Mouse (Mus musculus): Measurements from ENCODE around the gene Dnah8. TPM values are rescaled to one million over a fixed set of nuclear protein-coding genes. Genes with fewer than 3 reads are reported as not detected.

Gene Dnah8
- polyA plus RNA-seq, 1 experiment = 10.7 TPM

GRCm38 (mm10) chr17:30602175-30602574 lies 22.0 kb upstream of the Dnah8 start:
- peaks cover 7% of the 10 kb centered on the region; the same call in 1 of the 2 replicates for H3K4me1 ChIP-seq (ENCODE audit: control insufficient read depth, insufficient read depth, insufficient read length, low read length)
- WGBS = 91% methylated on average over 14 of the region's 14 CpGs
- H3K27me3 ChIP-seq (ENCODE audit: control insufficient read depth, insufficient read depth, low read length) = no peaks in the 10 kb centered on the region
- TF ChIP-seq CTCF (IDR thresholded peaks at IDR 0.05; ENCODE audit: extremely low read depth, insufficient read length, insufficient replicate concordance, low read depth, low read length) = no peak
- no peak for TF ChIP-seq POLR2A (IDR thresholded peaks at IDR 0.05; ENCODE audit: low read depth, low read length)
- no peak overlapping the region for H3K27ac ChIP-seq (ENCODE audit: insufficient read depth, low read depth, low read length)
- peaks cover 35% of the 10 kb centered on the region for H3K36me3 ChIP-seq (ENCODE audit: control insufficient read depth, insufficient read depth, low read length)
- no peak overlapping the region for H3K4me3 ChIP-seq (ENCODE audit: low read depth, low read length)

- no peaks in the 10 kb centered on the region for H3K27me3 ChIP-seq (ENCODE audit: control insufficient read depth, insufficient read depth, low read length)
- peaks cover 22% of the 10 kb centered on the region for H3K36me3 ChIP-seq (ENCODE audit: control insufficient read depth, insufficient read depth, low read length)
- H3K4me1 ChIP-seq (ENCODE audit: control insufficient read depth, insufficient read depth, insufficient read length, low read length) = peaks cover 22% of the 10 kb centered on the region; the same call in 1 of the 2 replicates
- WGBS = 94% methylated on average over 6 of the region's 6 CpGs
- H3K4me3 ChIP-seq (ENCODE audit: low read depth, low read length) = no peak overlapping the region
- TF ChIP-seq CTCF (IDR thresholded peaks at IDR 0.05; ENCODE audit: extremely low read depth, insufficient read length, insufficient replicate concordance, low read depth, low read length) (no peak), POLR2A (IDR thresholded peaks at IDR 0.05; ENCODE audit: low read depth, low read length) (no peak)
- no peak overlapping the region for H3K27ac ChIP-seq (ENCODE audit: insufficient read depth, low read depth, low read length)
Measured at GRCm38 (mm10) chr17:30604296-30604695, 19.9 kb upstream of the Dnah8 start.

- Histone ChIP-seq H3K27ac (ENCODE audit: insufficient read depth, low read depth, low read length) (no peak overlapping the region), H3K36me3 (ENCODE audit: control insufficient read depth, insufficient read depth, low read length) (peaks cover 22% of the 10 kb centered on the region), H3K27me3 (ENCODE audit: control insufficient read depth, insufficient read depth, low read length) (no peaks in the 10 kb centered on the region), H3K4me1 (ENCODE audit: control insufficient read depth, insufficient read depth, insufficient read length, low read length) (peaks cover 22% of the 10 kb centered on the region; the same call in 1 of the 2 replicates), H3K4me3 (ENCODE audit: low read depth, low read length) (no peak overlapping the region)
- TF ChIP-seq POLR2A (IDR thresholded peaks at IDR 0.05; ENCODE audit: low read depth, low read length) (no peak), CTCF (IDR thresholded peaks at IDR 0.05; ENCODE audit: extremely low read depth, insufficient read length, insufficient replicate concordance, low read depth, low read length) (no peak)
- 89% methylated on average over 5 of the region's 5 CpGs for WGBS
Measured at GRCm38 (mm10) chr17:30605001-30605400, 19.2 kb upstream of the Dnah8 start.

GRCm38 (mm10) chr17:30606206-30606605 lies 17.9 kb upstream of the Dnah8 start:
- Histone ChIP-seq H3K27me3 (ENCODE audit: control insufficient read depth, insufficient read depth, low read length) (no peaks in the 10 kb centered on the region), H3K4me1 (ENCODE audit: control insufficient read depth, insufficient read depth, insufficient read length, low read length) (peaks cover 22% of the 10 kb centered on the region; the same call in 1 of the 2 replicates), H3K27ac (ENCODE audit: insufficient read depth, low read depth, low read length) (peak overlapping the region; percentile 91; the same call in 1 of the 2 replicates), H3K36me3 (ENCODE audit: control insufficient read depth, insufficient read depth, low read length) (peaks cover 17% of the 10 kb centered on the region), H3K4me3 (ENCODE audit: low read depth, low read length) (peak overlapping the region; percentile 42; the same call in 1 of the 2 replicates)
- TF ChIP-seq CTCF (IDR thresholded peaks at IDR 0.05; ENCODE audit: extremely low read depth, insufficient read length, insufficient replicate concordance, low read depth, low read length) (no peak), POLR2A (IDR thresholded peaks at IDR 0.05; ENCODE audit: low read depth, low read length) (no peak)
- WGBS = 41% methylated on average over 11 of the region's 11 CpGs

DNA sequence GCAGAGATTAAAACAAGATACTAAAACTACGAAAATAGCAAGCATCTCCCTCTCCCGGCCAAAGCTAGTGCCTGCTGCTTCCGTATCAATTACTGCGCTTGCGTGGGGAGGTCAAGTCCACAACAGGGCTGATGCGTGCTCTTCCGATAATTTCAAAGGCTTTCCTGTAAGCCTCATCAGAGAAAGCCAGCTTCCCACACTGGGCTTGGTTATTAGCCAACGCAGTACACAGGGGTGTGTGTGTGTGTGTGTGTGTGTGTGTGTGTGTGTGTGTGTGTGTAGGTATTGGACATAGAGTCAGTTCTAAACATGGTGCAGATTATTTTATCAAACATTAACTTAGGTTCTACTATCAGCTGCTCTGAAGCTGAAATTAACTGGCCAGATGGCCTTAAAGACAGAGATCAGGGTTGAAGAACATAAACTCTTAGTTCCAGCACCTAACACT lies 17.5 kb upstream of the Dnah8 start:
- 29% methylated on average over 8 of the region's 8 CpGs for WGBS
- Histone ChIP-seq H3K4me3 (ENCODE audit: low read depth, low read length) (peak overlapping the region; percentile 42; the same call in 1 of the 2 replicates), H3K27ac (ENCODE audit: insufficient read depth, low read depth, low read length) (peak overlapping the region; percentile 91), H3K4me1 (ENCODE audit: control insufficient read depth, insufficient read depth, insufficient read length, low read length) (peaks cover 26% of the 10 kb centered on the region; the same call in 1 of the 2 replicates), H3K36me3 (ENCODE audit: control insufficient read depth, insufficient read depth, low read length) (peaks cover 17% of the 10 kb centered on the region), H3K27me3 (ENCODE audit: control insufficient read depth, insufficient read depth, low read length) (no peaks in the 10 kb centered on the region)
- TF ChIP-seq CTCF (IDR thresholded peaks at IDR 0.05; ENCODE audit: extremely low read depth, insufficient read length, insufficient replicate concordance, low read depth, low read length) = no peak; the same call in 1 of the 2 replicates
- no peak for TF ChIP-seq POLR2A (IDR thresholded peaks at IDR 0.05; ENCODE audit: low read depth, low read length)

GRCm38 (mm10) chr17:30607330-30607729 lies 16.8 kb upstream of the Dnah8 start:
- Histone ChIP-seq H3K4me1 (ENCODE audit: control insufficient read depth, insufficient read depth, insufficient read length, low read length) (peaks cover 26% of the 10 kb centered on the region; the same call in 1 of the 2 replicates), H3K4me3 (ENCODE audit: low read depth, low read length) (no peak overlapping the region), H3K27me3 (ENCODE audit: control insufficient read depth, insufficient read depth, low read length) (no peaks in the 10 kb centered on the region), H3K36me3 (ENCODE audit: control insufficient read depth, insufficient read depth, low read length) (peaks cover 14% of the 10 kb centered on the region), H3K27ac (ENCODE audit: insufficient read depth, low read depth, low read length) (peak overlapping the region; percentile 88)
- 56% methylated on average over 7 of the region's 7 CpGs for WGBS
- TF ChIP-seq CTCF (IDR thresholded peaks at IDR 0.05; ENCODE audit: extremely low read depth, insufficient read length, insufficient replicate concordance, low read depth, low read length) = no peak
- no peak for TF ChIP-seq POLR2A (IDR thresholded peaks at IDR 0.05; ENCODE audit: low read depth, low read length)

DNA sequence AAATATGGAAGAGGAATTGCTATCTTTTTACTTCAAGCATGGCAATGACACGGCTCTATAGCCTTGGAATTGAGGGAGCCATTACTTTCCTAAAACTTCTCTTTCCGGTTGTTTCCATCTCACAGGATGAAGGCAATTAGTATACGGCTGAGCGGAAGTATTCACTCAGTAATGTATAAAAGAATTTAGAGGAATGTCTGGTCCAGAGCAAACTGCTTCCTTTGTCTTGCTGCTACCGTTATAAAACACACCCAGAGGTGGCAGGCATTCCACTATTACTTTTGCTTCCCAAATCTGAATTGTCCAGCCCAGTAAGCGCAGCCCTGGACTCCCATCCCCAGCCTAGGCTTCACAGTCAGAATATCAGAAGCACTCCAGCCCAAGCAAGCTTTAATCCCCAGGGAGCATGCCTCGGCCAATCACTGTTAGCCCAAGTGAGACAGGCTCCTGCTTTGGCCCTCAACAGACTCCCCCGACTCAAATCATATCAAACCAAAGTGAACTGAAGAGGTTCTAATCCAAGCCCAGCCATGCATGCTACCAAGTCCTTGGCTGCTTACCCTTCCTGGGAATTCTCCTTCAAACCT lies 16.2 kb upstream of the Dnah8 start:
- H3K27ac ChIP-seq (ENCODE audit: insufficient read depth, low read depth, low read length) = peak overlapping the region; percentile 88; the same call in 1 of the 2 replicates
- TF ChIP-seq POLR2A (IDR thresholded peaks at IDR 0.05; ENCODE audit: low read depth, low read length) = no peak
- TF ChIP-seq CTCF (IDR thresholded peaks at IDR 0.05; ENCODE audit: extremely low read depth, insufficient read length, insufficient replicate concordance, low read depth, low read length) = no peak
- WGBS = 75% methylated on average over 8 of the region's 8 CpGs
- peaks cover 7% of the 10 kb centered on the region for H3K36me3 ChIP-seq (ENCODE audit: control insufficient read depth, insufficient read depth, low read length)
- H3K4me3 ChIP-seq (ENCODE audit: low read depth, low read length) = no peak overlapping the region
- peaks cover 26% of the 10 kb centered on the region; the same call in 1 of the 2 replicates for H3K4me1 ChIP-seq (ENCODE audit: control insufficient read depth, insufficient read depth, insufficient read length, low read length)
- no peaks in the 10 kb centered on the region for H3K27me3 ChIP-seq (ENCODE audit: control insufficient read depth, insufficient read depth, low read length)
